13 mouse cellular contexts compared by ENCODE assay signal in genomic region chr12:69257836-69258235, GRCm38 (mm10). TPM values are rescaled to one million over a fixed set of nuclear protein-coding genes. Genes with fewer than 3 reads are reported as not detected.
DNase-seq lines count a peak whose midpoint lies in the region; ATAC-seq and TF ChIP-seq lines count a peak whose summit lies in the region.
"Had no signal": no experiment of that assay in that cellular context is flagged by ENCODE, and none has a peak within 500 bp of the region (broad histone marks: within the 10 kb centered on the region; RNA-seq: fewer than 3 reads in every experiment).

No protein-coding gene starts in this region.

- no peak overlapping the region for H3K9ac ChIP-seq in heart, embryonic 11.5 days (ENCODE audit: low read depth, low read length)

- 0 out of 2 replicates have a peak, but pooled peaks have one; percentile 53 for ATAC-seq in monocyte, adult 5-6 weeks (replicated peaks; ENCODE audit: insufficient number of reproducible peaks, low FRiP score, low TSS enrichment, poor library complexity, severe bottlenecking)
- ATAC-seq in heart, embryonic 11.5 days (replicated peaks; ENCODE audit: insufficient number of reproducible peaks, low FRiP score, low TSS enrichment): no peak

- no peaks in the 10 kb centered on the region for H3K9me3 ChIP-seq in heart, embryonic 11.5 days (replicated peaks; ENCODE audit: control insufficient read depth, low read length)
- H3K9me3 ChIP-seq: megakaryocyte, embryonic 14.5 days had no signal

- no peaks in the 10 kb centered on the region for H3K36me3 ChIP-seq in heart, embryonic 11.5 days (ENCODE audit: control insufficient read depth, insufficient read depth, low read length)
- no peaks in the 10 kb centered on the region for H3K36me3 ChIP-seq in kidney, adult 2 months (ENCODE audit: control insufficient read depth, insufficient read depth, low read length)

- no peaks in the 10 kb centered on the region for H3K4me1 ChIP-seq in heart, embryonic 11.5 days (ENCODE audit: control insufficient read depth, insufficient read depth, low read length)
- no peaks in the 10 kb centered on the region for H3K4me1 ChIP-seq in kidney, adult 2 months (ENCODE audit: control insufficient read depth, insufficient read depth, low read length)

- WGBS in heart, embryonic 11.5 days (ENCODE audit: insufficient replicate concordance): 79% methylated on average over 11 of the region's 11 CpGs
- WGBS in kidney, adult 2 months: 85% methylated on average over 11 of the region's 11 CpGs

- DNase-seq in T-cell, adult 2 months (ENCODE audit: low spot score): peak; percentile 94
- peak; percentile 86 for DNase-seq in induced T-regulatory cell, adult 2 months (ENCODE audit: low read depth)
- DNase-seq in thymus, postnatal 14 days: peak; percentile 67
- DNase-seq in ovary, postnatal 14 days (ENCODE audit: low spot score): no peak
- DNase-seq in kidney, adult 2 months: no peak
- DNase-seq: adrenal gland, adult 8-10 months; gastrocnemius, postnatal 25 days; heart, postnatal 14 days; kidney, adult 11 months had no signal

- no peak overlapping the region for H3K27ac ChIP-seq in heart, embryonic 11.5 days (ENCODE audit: low read depth, low read length)
- H3K27ac ChIP-seq in kidney, adult 2 months (ENCODE audit: insufficient read depth, low read depth, low read length): no peak overlapping the region
- H3K27ac ChIP-seq: layer of hippocampus, adult 2 months had no signal

- TF ChIP-seq POLR2A in kidney, adult 2 months (IDR thresholded peaks at IDR 0.05; ENCODE audit: low read depth, low read length): no peak

- no peak overlapping the region for H3K4me2 ChIP-seq in heart, embryonic 11.5 days

- H3K4me3 ChIP-seq in heart, embryonic 11.5 days (ENCODE audit: low read depth, low read length): no peak overlapping the region
- H3K4me3 ChIP-seq in kidney, adult 2 months (ENCODE audit: insufficient read depth, low read depth, low read length): no peak overlapping the region
- H3K4me3 ChIP-seq: layer of hippocampus, adult 2 months; megakaryocyte, embryonic 14.5 days had no signal

- no peaks in the 10 kb centered on the region for H3K27me3 ChIP-seq in heart, embryonic 11.5 days (ENCODE audit: control insufficient read depth, insufficient read depth, low read length)
- no peaks in the 10 kb centered on the region for H3K27me3 ChIP-seq in kidney, adult 2 months (replicated peaks; ENCODE audit: control insufficient read depth, insufficient read depth, low read length)
- H3K27me3 ChIP-seq: megakaryocyte, embryonic 14.5 days had no signal

- TF ChIP-seq CTCF in kidney, adult 2 months (conservative IDR thresholded peaks at IDR 0.05; ENCODE audit: insufficient read depth, insufficient read length, low read depth, low read length): no peak

RNA-seq across cellular contexts. Expression of gene Klhdc1, which starts 16.9 kb away (rescaled TPM):
- total RNA-seq in monocyte, adult 5-6 weeks (2017): 6.5 to 8.6 TPM (median 6.7 TPM) in 3 replicates
- 7.7 and 8.9 TPM in 2 replicates for polyA plus RNA-seq in heart, embryonic 11.5 days (2014; fragmentation: Nextera tagmentation; extraction: Ambion mirVana)
- 2.9 and 5.9 TPM in 2 replicates for polyA plus RNA-seq in kidney, adult 2 months (2012; rRNA removed)

RNA-seq across cellular contexts. Expression of gene Pole2, which starts 29.8 kb away (rescaled TPM):
- total RNA-seq in monocyte, adult 5-6 weeks (2017): 8.3 to 9.7 TPM (median 9.3 TPM) in 3 replicates
- polyA plus RNA-seq in heart, embryonic 11.5 days (2014; fragmentation: Nextera tagmentation; extraction: Ambion mirVana): 20.7 and 22.2 TPM in 2 replicates
- polyA plus RNA-seq in kidney, adult 2 months (2012; rRNA removed): 1.9 TPM in 2 replicates

RNA-seq across cellular contexts. Expression of gene Klhdc2, which starts 38.6 kb away (rescaled TPM):
- 47.6 to 59.0 TPM (median 53.0 TPM) in 3 replicates for total RNA-seq in monocyte, adult 5-6 weeks (2017)
- polyA plus RNA-seq in heart, embryonic 11.5 days (2014; fragmentation: Nextera tagmentation; extraction: Ambion mirVana): 151 and 157 TPM in 2 replicates
- polyA plus RNA-seq in kidney, adult 2 months (2012; rRNA removed): 41.0 and 42.8 TPM in 2 replicates

RNA-seq across cellular contexts. Expression of gene Gm49384, which starts 53.8 kb away (rescaled TPM):
- total RNA-seq in monocyte, adult 5-6 weeks (2017): 2.1 to 14.9 TPM (median 6.3 TPM) in 3 replicates
- 22.1 and 22.2 TPM in 2 replicates for polyA plus RNA-seq in heart, embryonic 11.5 days (2014; fragmentation: Nextera tagmentation; extraction: Ambion mirVana)
- 0.57 and 0.78 TPM in 2 replicates for polyA plus RNA-seq in kidney, adult 2 months (2012; rRNA removed)

RNA-seq across cellular contexts. Expression of gene Dnaaf2, which starts 59.6 kb away (rescaled TPM):
- total RNA-seq in monocyte, adult 5-6 weeks (2017): 1.3 to 3.4 TPM (median 1.7 TPM) in 3 replicates
- polyA plus RNA-seq in heart, embryonic 11.5 days (2014; fragmentation: Nextera tagmentation; extraction: Ambion mirVana): 6.2 and 9.2 TPM in 2 replicates
- 1.3 and 1.5 TPM in 2 replicates for polyA plus RNA-seq in kidney, adult 2 months (2012; rRNA removed)

Comparison
In these comparisons a context has a peak if more than half of its experiments do, and no peak if none do; other contexts are left out.
1. DNase-seq: peak in T-cell, adult 2 months (single experiment), induced T-regulatory cell, adult 2 months (single experiment) and thymus, postnatal 14 days (single experiment); none in ovary, postnatal 14 days (single experiment) and kidney, adult 2 months (single experiment).